Mouse (Mus musculus) MEL (cell line): ENCODE results near the gene Tecpr1. TPM values are rescaled to one million over a fixed set of nuclear protein-coding genes. Genes with fewer than 3 reads are reported as not detected.

Experiments used
- DNase-seq: peaks from one replicate; pipeline ENCODE4 v3.0.0; 2011; ENCODE audit warnings: low read depth, low spot score
- H3K27ac ChIP-seq: 2 replicates; pipeline ENCODE4 v1.5.1; 2012; ENCODE audit warnings: low read depth, mild to moderate bottlenecking, control low read depth, low read length, moderate library complexity; ENCODE audit not compliant: control insufficient read depth
- H3K27me3 ChIP-seq, 2 experiments: fragments of 150-350 bp in 1 of 2; sonication (generic) in 1 of 2; 2 replicates each; pipeline ENCODE4 v1.6.1; 2012; ENCODE audit warnings: low read length in 2 of 2, mild to moderate bottlenecking in 2 of 2, improper control_type of control experiment in 1 of 2, moderate library complexity in 1 of 2; ENCODE audit not compliant: insufficient read depth in 2 of 2, control insufficient read depth in 1 of 2
- H3K36me3 ChIP-seq, 2 experiments: 2 replicates each; pipeline ENCODE4 v1.6.1; 2012 to 2014; ENCODE audit warnings: low read length in 2 of 2, improper control_type of control experiment in 1 of 2, inconsistent platforms in 1 of 2, mild to moderate bottlenecking in 1 of 2; ENCODE audit not compliant: insufficient read depth in 2 of 2, control insufficient read depth in 1 of 2
- H3K4me1 ChIP-seq, 2 experiments: fragments of 150-350 bp in 1 of 2; sonication (generic) in 1 of 2; 2 replicates each; pipeline ENCODE4 v1.6.1; 2012; ENCODE audit warnings: low read length in 2 of 2, improper control_type of control experiment in 1 of 2, mild to moderate bottlenecking in 1 of 2; ENCODE audit not compliant: insufficient read depth in 2 of 2, control insufficient read depth in 1 of 2
- H3K4me3 ChIP-seq, 2 experiments: fragments of 150-350 bp in 1 of 2; sonication (generic) in 1 of 2; 2 replicates each; pipeline ENCODE4 v1.5.1; 2012; ENCODE audit warnings: low read depth in 2 of 2, low read length in 2 of 2, mild to moderate bottlenecking in 2 of 2, moderate library complexity in 2 of 2, control low read depth in 1 of 2, improper control_type of control experiment in 1 of 2; ENCODE audit not compliant: control insufficient read depth in 1 of 2, insufficient read depth in 1 of 2
- H3K79me2 ChIP-seq: 2 replicates; pipeline ENCODE4 v1.6.1; 2012; ENCODE audit warnings: mild to moderate bottlenecking, low read length, moderate library complexity; ENCODE audit not compliant: control insufficient read depth, poor library complexity, insufficient read depth
- H3K9ac ChIP-seq: 2 replicates; pipeline ENCODE4 v1.6.1; 2012; ENCODE audit warnings: low read depth, mild to moderate bottlenecking, control low read depth, low read length, moderate library complexity; ENCODE audit not compliant: control insufficient read depth, poor library complexity, severe bottlenecking
- H3K9me3 ChIP-seq: fragments of 150-350 bp; sonication (generic); replicated peaks from 2 replicates; pipeline ENCODE4 v1.6.1; 2012; ENCODE audit warnings: mild to moderate bottlenecking, low read length, improper control_type of control experiment, moderate library complexity; ENCODE audit not compliant: insufficient read depth
- CHD2 ChIP-seq: IDR thresholded peaks from 2 replicates; pipeline ENCODE4 v1.6.1; 2011; ENCODE audit warnings: low read length, improper control_type of control experiment
- CTCF ChIP-seq, 3 experiments: IDR thresholded peaks in 2 of 3; conservative IDR thresholded peaks in 1 of 3; 2 replicates each; pipeline ENCODE4 v1.5.1; 2011 to 2012; ENCODE audit warnings: low read length in 3 of 3, low read depth in 2 of 3, mild to moderate bottlenecking in 2 of 3, improper control_type of control experiment in 1 of 3, inconsistent platforms in 1 of 3, mixed read lengths in 1 of 3, moderate library complexity in 1 of 3; ENCODE audit not compliant: control insufficient read depth in 1 of 3, insufficient read depth in 1 of 3, poor library complexity in 1 of 3, severe bottlenecking in 1 of 3
- EP300 ChIP-seq, 2 experiments: IDR thresholded peaks; 2 replicates each; pipeline ENCODE4 v1.6.1; 2011; ENCODE audit warnings: improper control_type of control experiment in 2 of 2, low read length in 2 of 2, low read depth in 1 of 2, mild to moderate bottlenecking in 1 of 2
- ETS1 ChIP-seq: IDR thresholded peaks from 2 replicates; pipeline ENCODE4 v1.6.1; 2012; ENCODE audit warnings: low read depth, mild to moderate bottlenecking, inconsistent platforms, low read length, improper control_type of control experiment, moderate library complexity
- KAT2A ChIP-seq: conservative IDR thresholded peaks from 2 replicates; pipeline ENCODE4 v1.6.1; 2012; ENCODE audit warnings: low read depth, low read length, improper control_type of control experiment, inconsistent platforms
- MAFK ChIP-seq: IDR thresholded peaks from 2 replicates; pipeline ENCODE4 v1.6.1; 2011; ENCODE audit warnings: low read depth, mild to moderate bottlenecking, low read length, improper control_type of control experiment, borderline replicate concordance
- MXI1 ChIP-seq: IDR thresholded peaks from 2 replicates; pipeline ENCODE4 v1.6.1; 2011; ENCODE audit warnings: mild to moderate bottlenecking, low read depth, low read length, improper control_type of control experiment
- MYC ChIP-seq: IDR thresholded peaks from 2 replicates; pipeline ENCODE4 v1.6.1; 2011; ENCODE audit warnings: low read depth, mild to moderate bottlenecking, low read length, improper control_type of control experiment, moderate library complexity
- NRF1 ChIP-seq: IDR thresholded peaks from 2 replicates; pipeline ENCODE4 v1.6.1; 2014; ENCODE audit warnings: low read depth, mild to moderate bottlenecking, inconsistent platforms, low read length, improper control_type of control experiment, moderate library complexity; ENCODE audit not compliant: poor library complexity, insufficient read depth, severe bottlenecking
- POLR2AphosphoS2 ChIP-seq: IDR thresholded peaks from 2 replicates; pipeline ENCODE4 v1.6.1; 2011; ENCODE audit warnings: low read length, improper control_type of control experiment
- RCOR1 ChIP-seq: IDR thresholded peaks from 2 replicates; pipeline ENCODE4 v1.6.1; 2012; ENCODE audit warnings: low read depth, mild to moderate bottlenecking, inconsistent platforms, low read length, improper control_type of control experiment
- SMC3 ChIP-seq: IDR thresholded peaks from 2 replicates; pipeline ENCODE4 v1.6.1; 2011; ENCODE audit warnings: low read depth, low read length, improper control_type of control experiment
- TBP ChIP-seq: IDR thresholded peaks from 2 replicates; pipeline ENCODE4 v1.8.0; 2011; ENCODE audit warnings: low read depth, low read length, improper control_type of control experiment
- TCF12 ChIP-seq: IDR thresholded peaks from 2 replicates; pipeline ENCODE4 v1.6.1; 2014; ENCODE audit warnings: low read depth, mild to moderate bottlenecking, inconsistent platforms, low read length, improper control_type of control experiment, moderate library complexity
- UBTF ChIP-seq: IDR thresholded peaks from 2 replicates; pipeline ENCODE4 v1.6.1; 2012; ENCODE audit warnings: low read depth, mild to moderate bottlenecking, inconsistent platforms, low read length, improper control_type of control experiment, moderate library complexity, borderline replicate concordance; ENCODE audit not compliant: insufficient read depth
- USF1 ChIP-seq: IDR thresholded peaks from 2 replicates; pipeline ENCODE4 v1.6.1; 2014; ENCODE audit warnings: low read depth, mild to moderate bottlenecking, inconsistent platforms, low read length, improper control_type of control experiment, moderate library complexity
- ZC3H11A ChIP-seq: IDR thresholded peaks from 2 replicates; pipeline ENCODE4 v1.6.1; 2012; ENCODE audit warnings: low read depth, mild to moderate bottlenecking, inconsistent platforms, low read length, improper control_type of control experiment
- ZKSCAN1 ChIP-seq: IDR thresholded peaks from 2 replicates; pipeline ENCODE4 v1.6.1; 2012; ENCODE audit warnings: low read depth, mild to moderate bottlenecking, inconsistent platforms, low read length, improper control_type of control experiment, moderate library complexity
- ZMIZ1 ChIP-seq: IDR thresholded peaks from 2 replicates; pipeline ENCODE4 v1.6.1; 2012; ENCODE audit warnings: low read depth, mild to moderate bottlenecking, inconsistent platforms, low read length, improper control_type of control experiment, moderate library complexity
- polyA plus RNA-seq, 2 experiments: library from polyadenylated mRNA; stranded (reverse) in 1 of 2; unstranded in 1 of 2; fragments of >175 nt in 1 of 2; fragments of >200 nt in 1 of 2; gene quantifications; 2 replicates each; pipeline versions ENCODE4 v1.2.1 to v1.2.4; 2012; ENCODE audit warnings: low replicate concordance in 2 of 2, low read depth in 1 of 2; ENCODE audit not compliant: insufficient read length in 2 of 2, insufficient read depth in 1 of 2, missing spikeins in 1 of 2
- total RNA-seq: library from RNA; depleted of rRNA; stranded (reverse); fragments of 300-350 nt; gene quantifications from 2 replicates; pipeline ENCODE4 v1.2.3, GENCODE M21; 2012

Tecpr1 gene
- total and polyA plus RNA-seq, 3 experiments, result 6.2 to 9.0 TPM; not detected in 1

DNA sequence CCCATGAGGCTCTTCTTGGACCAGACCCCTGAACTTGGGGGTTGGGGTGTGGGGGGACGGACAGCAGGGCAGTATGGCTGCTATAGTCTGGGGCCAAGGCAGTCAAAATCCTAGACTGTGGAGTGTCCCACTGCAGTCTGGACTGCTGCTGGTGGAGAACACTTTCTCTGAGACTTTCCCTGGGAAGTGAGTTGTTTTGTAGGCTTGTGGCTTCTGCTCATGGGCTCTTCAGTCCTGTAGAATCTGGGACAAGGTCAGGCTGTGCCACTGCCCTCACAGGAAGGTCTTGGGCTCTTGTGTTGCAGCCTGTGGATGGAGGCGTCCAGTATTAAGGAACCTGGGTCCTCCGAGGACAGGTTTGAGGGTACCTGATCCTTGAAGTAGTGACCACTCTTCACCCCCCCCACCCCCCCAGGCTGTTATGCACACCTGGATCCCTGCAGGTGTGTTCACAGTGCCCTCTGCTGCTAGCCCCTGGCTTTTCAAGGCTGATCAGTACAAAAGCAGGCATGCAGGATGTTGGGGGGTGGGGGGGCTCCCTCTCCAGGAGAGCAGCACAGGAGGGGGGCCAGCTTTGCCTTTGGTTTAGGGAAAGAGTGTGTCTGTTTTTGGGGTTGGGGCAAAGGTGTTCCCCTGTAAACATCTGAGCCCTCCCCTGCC is 34.2 kb upstream of the Tecpr1 start:
- peaks cover 17% of the 10 kb centered on the region for H3K79me2 ChIP-seq
- peaks cover 3% of the 10 kb centered on the region in 2 experiments; a peak in 2 of 4 replicates for H3K4me1 ChIP-seq
- TF ChIP-seq KAT2A (no peak), ETS1 (no peak), POLR2AphosphoS2 (no peak), CHD2 (no peak), CTCF (IDR thresholded peaks at IDR 0.05 in 2 of 3, conservative IDR thresholded peaks at IDR 0.05 in 1 of 3; ENCODE audit: control insufficient read depth in 1 of 3, insufficient read depth in 1 of 3, low read depth in 2 of 3, low read length in 3 of 3, poor library complexity in 1 of 3, severe bottlenecking in 1 of 3) (no peak), RCOR1 (no peak), ZKSCAN1 (no peak), MYC (no peak), TCF12 (no peak)
- TF ChIP-seq, all 39 proteins: peak for 0
- Histone ChIP-seq H3K9me3 (no peaks in the 10 kb centered on the region), H3K27ac (no peak overlapping the region), H3K27me3 (no peaks in the 10 kb centered on the region), H3K36me3 (no peaks in the 10 kb centered on the region), H3K4me3 (no peak overlapping the region), H3K9ac (no peak overlapping the region)
- DNase-seq, result no peak

DNA sequence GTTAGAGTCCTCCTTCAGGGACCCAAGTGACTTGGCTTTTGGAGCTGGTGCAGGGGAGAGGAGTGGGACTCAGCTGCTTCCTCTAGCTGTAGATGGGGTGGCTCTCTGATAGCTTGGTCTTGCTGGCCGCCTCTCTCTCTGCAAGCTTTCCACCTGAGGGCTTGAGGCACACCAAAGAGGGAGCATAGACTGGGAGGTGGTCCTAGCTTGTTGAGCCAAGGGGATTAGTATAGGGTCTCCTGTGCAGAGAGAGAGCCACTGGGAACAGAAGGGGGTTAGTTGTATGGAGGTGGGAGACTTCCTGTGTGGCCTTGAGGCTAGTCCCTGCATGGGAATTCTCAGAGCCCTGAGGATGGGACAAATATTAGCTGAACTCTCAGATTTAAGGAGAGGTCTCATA is 33.5 kb upstream of the Tecpr1 start:
- Histone ChIP-seq H3K27ac (no peak overlapping the region), H3K4me1 (peaks cover 3% of the 10 kb centered on the region in 2 experiments; a peak in 2 of 4 replicates), H3K36me3 (no peaks in the 10 kb centered on the region), H3K27me3 (no peaks in the 10 kb centered on the region), H3K9ac (peak overlapping the region; percentile 93; the same call in 1 of the 2 replicates), H3K4me3 (peak overlapping the region in 1 of 2 experiments; percentile 65; a peak in 2 of 4 replicates), H3K79me2 (peaks cover 17% of the 10 kb centered on the region), H3K9me3 (no peaks in the 10 kb centered on the region)
- TF ChIP-seq TBP, result no peak
- no peak for TF ChIP-seq TCF12
- DNase-seq, result no peak

DNA sequence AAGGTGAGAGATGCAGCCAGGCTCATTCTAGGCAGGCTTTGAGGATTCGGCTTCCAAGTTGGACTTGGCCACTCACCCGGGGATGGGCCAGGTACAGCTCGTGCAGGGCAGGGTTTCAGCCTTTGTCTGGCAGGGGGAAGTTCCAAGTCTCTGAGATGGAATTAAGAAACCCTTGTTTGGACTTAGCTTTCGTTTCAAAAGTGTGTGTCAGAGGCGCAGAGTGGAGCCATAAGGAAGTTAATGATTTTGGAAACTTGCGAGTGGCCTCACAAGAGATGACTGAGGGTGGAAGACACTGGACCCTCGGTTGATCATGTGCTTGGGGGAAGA is 33.1 kb upstream of the Tecpr1 start:
- Histone ChIP-seq H3K9ac (peak overlapping the region; percentile 93), H3K79me2 (peaks cover 17% of the 10 kb centered on the region), H3K27ac (no peak overlapping the region), H3K36me3 (no peaks in the 10 kb centered on the region), H3K9me3 (no peaks in the 10 kb centered on the region), H3K4me1 (peaks cover 3% of the 10 kb centered on the region in 2 experiments; a peak in 2 of 4 replicates), H3K27me3 (no peaks in the 10 kb centered on the region), H3K4me3 (peak overlapping the region; percentile 65 to 90)
- peak; percentile 16 for DNase-seq
- TF ChIP-seq ZMIZ1, result no peak
- TF ChIP-seq NRF1, result no peak
- TF ChIP-seq UBTF, result no peak
- TF ChIP-seq EP300 (IDR thresholded peaks at IDR 0.05; ENCODE audit: low read depth in 1 of 2, low read length in 2 of 2), result no peak
- no peak for TF ChIP-seq SMC3
- TF ChIP-seq MAFK, result no peak
- no peak for TF ChIP-seq MXI1
- no peak for TF ChIP-seq RCOR1
- TF ChIP-seq ZC3H11A, result no peak
- no peak for TF ChIP-seq USF1
